Mouse (Mus musculus) kidney, postnatal 36 days (tissue): Measurements from ENCODE around the gene Fst.

Experiments used
- DNase-seq, 2 experiments: peaks; one replicate each; pipeline ENCODE4 v3.0.0; 2021 to 2022; ENCODE audit warnings: mixed read lengths in 2 of 2

Gene Fst

DNA sequence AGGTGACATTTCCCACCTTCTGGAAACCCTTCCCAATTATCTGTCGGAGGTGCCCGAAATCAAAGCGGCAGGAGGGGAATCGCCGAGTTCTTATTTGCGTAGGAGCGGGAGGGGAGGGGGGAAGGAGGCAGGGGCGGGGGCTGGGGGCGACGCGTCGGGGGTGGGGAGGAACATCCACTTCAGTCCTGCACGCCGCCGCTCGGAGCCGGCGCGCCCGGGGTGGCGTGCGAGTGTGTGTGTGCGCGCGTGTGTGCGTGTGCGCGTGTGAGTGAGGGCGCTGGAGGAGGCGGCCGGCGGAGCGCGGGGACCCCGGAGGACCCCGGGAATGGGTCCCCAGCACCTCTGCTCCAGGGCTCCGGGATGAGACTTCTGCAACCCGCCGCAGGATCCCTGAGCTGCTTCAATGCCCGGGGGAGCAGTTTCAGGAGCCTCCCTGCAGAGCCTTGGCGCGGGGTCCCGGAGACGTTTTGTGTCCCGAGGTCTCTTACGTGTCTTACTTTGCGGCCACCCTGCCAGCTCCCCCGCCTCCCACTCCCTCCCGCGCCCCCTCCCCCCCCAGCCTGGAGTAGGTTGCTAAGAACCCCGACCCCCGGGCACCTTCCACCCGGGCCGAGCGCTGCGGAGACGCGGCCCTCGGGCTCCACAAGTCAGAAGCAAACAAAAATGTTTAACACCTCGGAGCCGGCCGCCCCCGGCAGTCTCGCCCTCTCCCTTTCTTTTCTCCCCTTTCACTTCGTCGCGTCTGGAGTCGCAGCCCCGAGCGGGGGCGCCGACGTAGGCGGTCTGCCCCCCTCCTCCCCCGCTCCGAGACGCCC, at the start of gene Fst:
TSS of gene Fst (minus strand) at position 66 of the 815 bp plus-strand sequence.
- DNase-seq: peak in 1 of 2 experiments; percentile 28

- DNase-seq: no peak
These were observed 35.1 kb upstream of the Fst start for GRCm38 (mm10) chr13:114493826-114494225.

DNA sequence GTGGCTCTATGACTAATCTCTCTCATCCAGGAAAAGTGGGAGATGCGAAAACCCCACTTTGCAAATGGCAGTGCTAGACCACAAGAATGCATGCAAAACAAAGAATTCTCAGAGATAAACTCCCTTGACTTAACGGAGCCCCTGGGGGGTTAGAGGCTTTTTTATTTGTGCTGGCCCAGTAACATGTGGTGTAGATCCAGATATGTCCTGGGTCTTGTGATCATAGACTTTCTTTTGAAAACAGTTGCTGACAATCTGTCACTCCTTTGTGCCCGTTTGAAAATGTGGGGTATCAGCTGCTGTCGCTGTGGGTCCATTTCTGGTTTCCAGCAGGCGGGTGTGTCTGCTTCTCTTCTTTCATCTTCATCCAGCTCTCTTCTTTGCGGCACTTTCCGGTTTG, 29.4 kb upstream of the Fst start:
- no peak for DNase-seq

GRCm38 (mm10) chr13:114478329-114478728, 19.6 kb upstream of the Fst start:
- no peak for DNase-seq

GRCm38 (mm10) chr13:114469945-114470344, 11.2 kb upstream of the Fst start:
- no peak for DNase-seq

DNA sequence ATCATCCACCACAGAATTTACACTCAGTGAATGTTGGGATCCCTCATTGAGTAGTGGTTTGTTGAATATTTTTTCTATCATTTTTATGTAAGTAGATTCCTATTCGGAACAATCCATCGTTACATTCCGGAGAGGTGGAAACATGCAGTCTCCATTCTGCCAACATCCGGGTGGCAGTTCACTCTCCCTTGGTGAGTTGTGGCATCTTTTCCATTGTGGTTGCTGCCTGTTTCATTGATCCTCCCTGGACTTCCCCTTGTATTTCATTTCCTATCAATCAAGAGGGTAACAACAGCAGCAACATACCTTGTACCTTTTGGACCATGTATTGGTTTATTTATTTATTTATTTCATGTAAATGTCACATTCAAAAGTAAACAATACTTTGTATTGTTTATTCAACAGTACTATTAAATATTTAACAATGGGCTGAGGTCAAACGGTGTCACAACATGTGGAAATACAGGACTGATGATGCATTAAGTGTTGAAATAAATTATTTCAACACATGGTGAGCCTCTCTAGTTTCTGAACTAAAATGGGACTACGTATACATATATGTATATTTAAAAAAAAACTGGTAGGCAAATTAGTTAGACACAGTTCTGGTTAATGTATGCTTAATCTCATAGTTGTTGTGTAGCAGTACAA, 7.6 kb upstream of the Fst start:
- no peak for DNase-seq

- DNase-seq: no peak
These were observed 6.6 kb upstream of the Fst start for GRCm38 (mm10) chr13:114465387-114465786.

- no peak for DNase-seq
These were observed 6.1 kb upstream of the Fst start for GRCm38 (mm10) chr13:114464824-114465223.

DNA sequence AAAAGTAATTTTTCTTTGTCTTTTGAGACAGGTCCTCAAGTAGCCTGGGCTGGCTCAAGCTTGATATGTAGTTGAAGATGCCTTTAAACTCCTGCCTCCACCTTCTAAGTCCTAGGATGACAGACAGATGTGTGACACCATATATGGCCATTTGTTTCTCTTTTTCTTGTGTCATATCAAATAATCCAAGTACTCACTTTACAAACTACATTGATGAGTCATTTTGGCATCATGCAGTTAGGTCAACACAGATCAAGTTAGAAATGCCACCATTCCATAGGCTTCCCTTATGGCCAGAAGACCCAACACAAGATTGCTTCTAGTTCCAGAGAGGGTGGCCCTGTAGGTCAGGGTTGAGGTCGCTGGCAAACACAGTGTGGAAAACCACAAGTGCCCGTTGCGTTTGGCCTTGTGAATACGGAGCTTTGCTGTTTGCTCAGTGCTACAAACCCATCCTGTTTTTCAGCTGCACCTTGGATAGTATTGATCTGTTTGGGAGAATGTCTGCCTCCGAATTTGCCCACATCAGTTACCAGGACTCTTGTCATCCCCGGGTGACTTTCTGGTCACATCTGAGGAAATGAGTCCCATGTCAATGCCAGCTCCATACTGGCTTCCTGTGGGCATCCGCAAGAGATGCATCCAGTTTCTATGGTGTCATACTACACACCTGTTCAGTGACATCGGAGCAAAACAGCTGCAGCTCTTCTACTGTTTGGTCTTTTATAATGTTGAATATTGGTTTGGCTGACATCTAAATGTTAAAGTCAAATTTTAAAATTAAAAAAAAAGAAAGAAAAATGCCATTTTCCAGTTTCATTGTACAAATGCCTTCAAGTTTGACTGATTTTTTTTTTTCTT, 4.0 kb upstream of the Fst start:
- DNase-seq: no peak

DNA sequence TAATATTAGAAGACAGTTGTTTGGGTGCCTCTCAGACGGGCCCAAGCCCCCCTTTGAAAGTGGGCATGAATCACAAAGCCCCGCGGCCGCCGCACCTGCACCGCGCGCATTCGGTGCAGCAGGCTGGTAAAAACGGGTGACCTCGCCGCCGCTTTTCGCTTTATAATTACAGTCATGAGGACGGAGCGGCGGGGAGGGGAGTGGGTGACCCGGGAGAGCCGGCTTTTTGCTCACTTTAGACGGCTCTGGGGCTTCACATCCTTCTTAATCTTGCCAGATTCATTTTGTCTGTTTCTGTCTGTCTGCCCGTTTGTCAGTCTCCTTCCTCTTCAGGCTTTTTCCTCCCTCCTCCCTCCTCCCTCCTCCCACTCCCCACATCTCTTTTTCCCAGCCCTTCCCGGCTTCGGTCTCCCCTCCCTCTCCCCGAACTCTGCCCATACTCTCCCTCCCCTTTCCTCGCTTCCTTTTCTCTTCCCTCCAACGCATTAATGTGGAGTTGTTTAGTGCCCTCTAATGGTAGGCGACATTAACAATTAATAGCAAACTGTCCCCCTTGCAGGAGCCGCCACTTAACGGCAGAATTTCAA, 1.6 kb upstream of the Fst start:
- DNase-seq: peak; percentile 25 to 59

- DNase-seq: no peak
These were observed 980 bp upstream of the Fst start for GRCm38 (mm10) chr13:114459701-114460160.

DNA sequence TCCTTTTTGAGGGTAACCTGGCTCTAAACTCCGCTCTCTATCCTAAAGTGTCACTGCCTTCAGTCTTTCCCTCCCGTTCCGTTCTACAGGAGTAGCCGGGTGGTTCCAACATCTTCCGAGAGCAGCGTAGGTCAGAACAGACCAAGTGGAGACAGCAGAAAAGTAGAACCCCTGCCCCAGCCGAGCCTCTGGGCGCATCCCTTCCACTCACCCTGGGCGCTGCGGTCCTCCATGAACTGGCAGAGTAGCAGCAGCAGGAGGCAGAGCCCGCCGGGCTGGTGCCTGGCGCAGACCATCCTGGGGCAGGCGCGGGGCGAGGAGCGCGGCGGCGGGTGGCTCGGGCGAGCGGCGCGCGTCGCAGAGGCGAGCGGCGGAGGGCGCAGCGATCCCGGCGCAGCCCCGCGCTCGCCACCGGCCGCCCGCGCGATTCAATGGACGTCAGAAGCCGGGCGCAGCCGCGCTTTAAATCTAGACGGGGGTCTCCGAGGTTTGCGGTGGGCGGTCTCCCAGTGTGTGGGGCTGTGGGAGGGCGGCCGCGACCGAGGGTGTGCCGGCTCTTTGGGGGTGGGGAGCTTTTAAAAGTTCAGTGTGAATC, 363 bp downstream of the Fst start:
- DNase-seq: peak in 1 of 2 experiments; percentile 51

- DNase-seq: no peak
These were observed 1.1 kb downstream of the Fst start for GRCm38 (mm10) chr13:114457567-114458120.

GRCm38 (mm10) chr13:114456766-114457566, 1.8 kb downstream of the Fst start:
- peak in 1 of 2 experiments; percentile 37 for DNase-seq

DNA sequence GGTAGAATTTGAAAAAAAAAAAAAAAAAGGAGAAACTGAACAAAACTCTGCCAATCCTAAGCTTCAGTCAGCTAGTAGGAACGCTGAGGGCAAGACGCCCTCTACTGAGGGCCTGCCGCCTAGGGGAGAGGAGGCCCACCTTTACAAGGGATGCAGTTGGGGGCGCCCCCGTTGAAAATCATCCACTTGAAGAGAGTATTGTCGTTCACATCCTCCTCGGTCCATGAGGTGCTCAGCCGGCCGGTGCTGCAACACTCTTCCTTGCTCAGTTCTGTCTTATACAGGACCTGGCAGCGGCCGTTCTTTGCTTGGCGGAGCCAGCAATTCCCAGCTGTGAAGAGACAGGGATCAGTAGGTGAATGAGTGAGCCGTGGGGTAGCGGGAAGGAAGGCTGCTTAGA, 2.5 kb downstream of the Fst start:
- peak; percentile 18 to 52 for DNase-seq

GRCm38 (mm10) chr13:114455788-114456187, 3.0 kb downstream of the Fst start:
- DNase-seq: no peak

DNA sequence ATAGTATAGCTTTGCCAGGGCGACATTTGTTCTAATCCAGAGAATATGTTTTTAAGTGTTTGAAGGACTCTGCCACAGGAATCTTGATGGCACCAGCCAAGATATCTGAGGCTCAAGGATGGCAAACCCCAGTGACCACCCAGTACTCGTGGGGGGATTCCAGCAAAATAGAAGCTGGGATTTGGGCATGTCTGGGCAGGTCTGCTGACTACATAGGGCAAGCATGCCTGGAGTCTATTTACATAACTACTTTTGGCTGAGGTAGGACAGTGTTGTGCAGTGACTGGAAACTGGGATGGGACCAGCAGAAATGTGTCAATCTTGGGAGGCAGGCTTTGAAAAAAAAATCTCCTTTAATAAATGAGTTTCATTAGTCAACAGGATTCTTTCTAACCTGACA, 11.5 kb downstream of the Fst start:
- no peak for DNase-seq

GRCm38 (mm10) chr13:114432491-114432890, 26.3 kb downstream of the Fst start:
- no peak for DNase-seq

- no peak for DNase-seq
These were observed 33.5 kb downstream of the Fst start for GRCm38 (mm10) chr13:114425230-114425629.

DNA sequence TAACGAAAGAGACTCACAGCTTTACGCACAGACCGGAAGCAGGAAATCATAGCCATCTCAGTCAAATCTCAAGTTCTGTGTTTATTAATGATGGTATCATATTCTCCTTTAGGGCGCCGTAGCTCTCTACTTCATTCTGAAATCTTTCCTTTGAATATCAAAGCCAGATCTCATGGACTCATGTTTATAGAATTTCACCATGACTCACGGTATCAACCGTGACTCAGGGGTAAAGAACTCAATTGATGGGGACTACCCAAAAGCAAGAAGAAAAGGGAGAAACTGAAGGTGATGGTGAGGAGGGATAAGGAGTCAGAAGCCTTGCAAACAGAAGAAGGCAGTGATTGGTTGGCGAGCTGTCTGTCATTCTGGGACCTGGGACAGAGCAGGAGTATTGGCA, 38.5 kb downstream of the Fst start:
- DNase-seq: no peak

DNA sequence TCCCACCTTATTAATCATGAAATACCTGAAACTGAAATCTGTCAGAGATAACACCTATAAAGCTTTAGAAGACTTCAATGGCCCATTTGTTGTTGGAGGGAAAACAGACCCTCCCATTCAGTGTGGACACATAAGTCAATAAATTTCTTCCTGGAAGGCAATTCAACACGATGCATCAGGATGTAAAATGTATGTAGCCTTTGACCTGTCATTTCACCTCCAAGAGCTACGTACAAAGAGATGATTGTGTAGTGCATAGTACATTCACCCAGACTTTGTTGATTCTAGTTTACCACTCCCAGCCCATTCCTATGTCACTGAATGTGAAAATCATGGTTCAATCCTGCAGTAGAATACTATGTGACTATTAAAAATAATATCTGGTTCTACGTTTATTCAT, 39.4 kb downstream of the Fst start:
- DNase-seq: no peak
